Mouse (Mus musculus) limb, embryonic 12.5 days (tissue): Measurements from ENCODE around the gene Slc16a9. TPM values are rescaled to one million over a fixed set of nuclear protein-coding genes. Genes with fewer than 3 reads are reported as not detected.

Experiments
- ATAC-seq: fragments of 200-750 bp; cut with Nextera tagmentation; 2 replicates; pipeline ENCODE4 v1.8.0; 2017; ENCODE audit warnings: low read depth, moderate TSS enrichment; ENCODE audit not compliant: insufficient number of reproducible peaks, insufficient read depth, low FRiP score, low TSS enrichment
- H3K27ac ChIP-seq: fragments of 300-500 bp; sonication (generic); 2 replicates; pipeline ENCODE4 v1.5.1; 2016; ENCODE audit warnings: mild to moderate bottlenecking, moderate library complexity
- H3K27me3 ChIP-seq: fragments of 300-500 bp; sonication (generic); 2 replicates; pipeline ENCODE4 v1.6.1; 2016; ENCODE audit warnings: mild to moderate bottlenecking, moderate library complexity
- H3K36me3 ChIP-seq: fragments of 300-500 bp; sonication (generic); 2 replicates; pipeline ENCODE4 v1.6.1; 2016; ENCODE audit warnings: mild to moderate bottlenecking, moderate library complexity
- H3K4me1 ChIP-seq: fragments of 300-500 bp; sonication (generic); replicated peaks from 2 replicates; pipeline ENCODE4 v1.6.1; 2016
- H3K4me2 ChIP-seq: fragments of 300-500 bp; sonication (generic); 2 replicates; pipeline ENCODE4 v1.6.1; 2016; ENCODE audit warnings: mild to moderate bottlenecking, moderate library complexity
- H3K4me3 ChIP-seq: fragments of 300-500 bp; sonication (generic); replicated peaks from 2 replicates; pipeline ENCODE4 v1.5.1; 2016; ENCODE audit warnings: mild to moderate bottlenecking
- H3K9ac ChIP-seq: fragments of 300-500 bp; sonication (generic); replicated peaks from 2 replicates; pipeline ENCODE4 v1.6.1; 2016; ENCODE audit warnings: mild to moderate bottlenecking, moderate library complexity
- H3K9me3 ChIP-seq: fragments of 300-500 bp; sonication (generic); 2 replicates; pipeline ENCODE4 v1.6.1; 2016; ENCODE audit warnings: mild to moderate bottlenecking, moderate library complexity
- WGBS: fragments of 180-500 bp; shearing (Covaris S2); methylation state at CpG from one replicate; pipeline ENCODE4 v1.1.7; 2016; 5-methylcytosine and 5-hydroxymethylcytosine counted together
- polyA plus RNA-seq: library from polyadenylated mRNA; unstranded; fragments of >200 nt; fragmentation: Nextera tagmentation; extraction: Ambion mirVana; gene quantifications from 2 replicates; pipeline ENCODE4 v1.2.1, GENCODE M21; 2016

The Slc16a9 gene
- polyA plus RNA-seq, 1 experiment from 2014 or later = 0.75 TPM

DNA sequence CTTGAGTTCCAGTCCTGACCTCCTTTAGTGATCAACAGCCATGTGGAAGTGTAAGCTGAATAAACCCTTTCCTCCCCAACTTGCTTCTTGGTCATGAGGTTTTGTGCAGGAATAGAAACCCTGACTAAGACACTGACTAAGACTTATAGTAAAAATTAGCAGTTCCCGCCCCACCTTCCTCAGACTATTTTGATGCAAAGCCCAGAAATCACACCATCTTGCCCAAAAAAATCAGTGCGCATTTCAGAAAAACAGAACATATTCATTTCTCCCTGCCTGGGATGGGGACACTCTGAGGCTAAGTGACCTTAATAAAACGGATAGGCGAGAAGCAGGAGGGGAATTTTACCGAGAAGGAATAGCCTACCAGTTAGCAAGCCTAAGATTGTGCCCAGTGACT is 60.8 kb downstream of the Slc16a9 start:
- Histone ChIP-seq H3K4me3 (no peak overlapping the region), H3K36me3 (no peaks in the 10 kb centered on the region), H3K9me3 (no peaks in the 10 kb centered on the region), H3K9ac (no peak overlapping the region), H3K4me1 (no peaks in the 10 kb centered on the region), H3K27ac (no peak overlapping the region), H3K4me2 (no peak overlapping the region), H3K27me3 (no peaks in the 10 kb centered on the region)
- WGBS = 76% methylated on average over 5 of the region's 5 CpGs
- ATAC-seq = no peak

DNA sequence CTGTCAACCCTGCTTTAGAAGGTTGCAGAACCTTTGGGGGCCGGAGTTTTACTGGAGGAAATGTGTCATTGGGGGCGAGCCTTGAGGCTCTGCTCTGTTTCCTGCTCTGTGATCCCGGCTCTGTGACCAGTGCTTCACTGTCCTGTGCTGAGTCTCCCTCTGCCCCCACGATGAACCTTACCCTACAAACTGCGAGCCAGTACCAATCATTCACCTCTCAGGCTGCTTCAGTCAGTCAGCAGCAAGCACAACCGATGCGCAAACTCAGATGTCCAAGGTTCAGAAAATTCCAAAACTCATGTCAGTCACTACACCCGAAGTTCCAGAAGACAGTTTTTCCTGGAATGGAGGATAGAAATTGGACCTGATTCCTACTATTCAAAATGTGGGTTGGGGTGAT is 64.5 kb downstream of the Slc16a9 start:
- Histone ChIP-seq H3K4me3 (no peak overlapping the region), H3K9ac (no peak overlapping the region), H3K27ac (no peak overlapping the region), H3K36me3 (no peaks in the 10 kb centered on the region), H3K4me2 (no peak overlapping the region), H3K9me3 (no peaks in the 10 kb centered on the region), H3K27me3 (no peaks in the 10 kb centered on the region), H3K4me1 (no peaks in the 10 kb centered on the region)
- ATAC-seq = no peak
- 92% methylated on average over 8 of the region's 8 CpGs for WGBS

DNA sequence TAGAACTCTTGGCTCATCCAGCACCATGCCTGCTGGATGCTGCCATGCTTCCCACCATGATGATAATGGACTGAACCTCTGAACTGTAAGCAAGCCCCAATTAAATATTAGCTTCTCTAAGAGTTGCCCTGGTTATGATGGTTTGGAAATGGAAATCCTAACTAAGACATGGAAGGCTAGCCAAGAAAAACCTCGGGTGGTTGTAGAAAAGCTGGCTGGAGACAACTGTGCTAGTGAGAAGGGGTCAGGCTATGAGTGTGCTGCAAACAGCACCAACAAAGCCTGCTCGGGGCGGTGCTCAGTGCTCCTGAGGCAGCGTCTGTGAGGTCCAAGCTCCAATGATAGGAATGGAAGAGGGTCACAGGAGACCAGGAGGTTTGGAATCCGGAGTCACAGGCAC is 65.7 kb downstream of the Slc16a9 start:
- no peaks in the 10 kb centered on the region for H3K27me3 ChIP-seq
- H3K27ac ChIP-seq = no peak overlapping the region
- H3K4me3 ChIP-seq = no peak overlapping the region
- no peaks in the 10 kb centered on the region for H3K4me1 ChIP-seq
- 91% methylated on average over 5 of the region's 5 CpGs for WGBS
- no peak overlapping the region for H3K4me2 ChIP-seq
- no peak overlapping the region for H3K9ac ChIP-seq
- no peaks in the 10 kb centered on the region for H3K9me3 ChIP-seq
- no peaks in the 10 kb centered on the region for H3K36me3 ChIP-seq
- no peak for ATAC-seq

DNA sequence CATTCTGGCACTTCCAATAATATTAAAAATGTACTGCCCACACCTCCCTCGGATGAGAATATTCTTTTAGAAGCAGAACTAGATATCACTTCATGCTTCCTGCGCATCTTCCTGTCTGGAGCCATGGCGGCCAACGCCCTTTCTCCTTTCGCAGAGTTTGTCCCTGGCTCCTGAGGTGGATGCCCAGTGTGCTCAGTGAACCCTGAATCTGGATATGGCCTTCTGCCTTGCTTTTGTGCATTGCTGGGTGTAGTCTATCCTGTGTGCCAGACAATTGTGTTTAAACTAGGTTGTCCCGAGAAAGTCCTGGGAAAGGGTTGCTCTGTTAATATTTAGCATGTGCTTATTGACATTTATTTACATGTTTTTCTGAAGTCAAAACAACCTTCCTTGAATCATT is 71.0 kb downstream of the Slc16a9 start:
- no peaks in the 10 kb centered on the region for H3K4me1 ChIP-seq
- H3K4me2 ChIP-seq = no peak overlapping the region
- no peaks in the 10 kb centered on the region for H3K27me3 ChIP-seq
- 92% methylated on average over 6 of the region's 6 CpGs for WGBS
- no peak overlapping the region for H3K27ac ChIP-seq
- ATAC-seq = no peak
- H3K4me3 ChIP-seq = no peak overlapping the region
- H3K9me3 ChIP-seq = no peaks in the 10 kb centered on the region
- no peaks in the 10 kb centered on the region for H3K36me3 ChIP-seq
- no peak overlapping the region for H3K9ac ChIP-seq

DNA sequence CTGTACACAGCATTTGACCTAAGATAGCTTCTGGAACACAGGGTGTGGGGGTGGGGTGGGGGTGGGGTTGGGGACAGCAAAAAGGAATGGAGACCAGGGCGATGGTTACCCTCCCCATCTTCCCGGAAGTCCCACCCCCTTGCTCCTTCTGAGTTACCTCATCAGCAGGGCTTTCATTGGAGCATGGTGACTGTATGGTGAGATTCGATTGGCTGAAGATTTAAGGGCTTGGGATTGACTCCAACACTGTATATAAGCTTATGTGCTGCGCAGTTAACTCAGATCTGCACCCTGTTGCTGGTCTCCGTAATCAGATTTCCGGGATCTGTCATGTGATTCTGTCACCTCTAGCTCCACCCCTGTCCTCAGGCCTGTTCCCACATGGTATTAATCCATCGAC is 72.0 kb downstream of the Slc16a9 start:
- Histone ChIP-seq H3K4me1 (no peaks in the 10 kb centered on the region), H3K4me3 (no peak overlapping the region), H3K9ac (no peak overlapping the region), H3K4me2 (no peak overlapping the region), H3K27ac (no peak overlapping the region), H3K9me3 (no peaks in the 10 kb centered on the region), H3K27me3 (no peaks in the 10 kb centered on the region), H3K36me3 (no peaks in the 10 kb centered on the region)
- no peak for ATAC-seq
- WGBS = 81% methylated on average over 7 of the region's 7 CpGs

DNA sequence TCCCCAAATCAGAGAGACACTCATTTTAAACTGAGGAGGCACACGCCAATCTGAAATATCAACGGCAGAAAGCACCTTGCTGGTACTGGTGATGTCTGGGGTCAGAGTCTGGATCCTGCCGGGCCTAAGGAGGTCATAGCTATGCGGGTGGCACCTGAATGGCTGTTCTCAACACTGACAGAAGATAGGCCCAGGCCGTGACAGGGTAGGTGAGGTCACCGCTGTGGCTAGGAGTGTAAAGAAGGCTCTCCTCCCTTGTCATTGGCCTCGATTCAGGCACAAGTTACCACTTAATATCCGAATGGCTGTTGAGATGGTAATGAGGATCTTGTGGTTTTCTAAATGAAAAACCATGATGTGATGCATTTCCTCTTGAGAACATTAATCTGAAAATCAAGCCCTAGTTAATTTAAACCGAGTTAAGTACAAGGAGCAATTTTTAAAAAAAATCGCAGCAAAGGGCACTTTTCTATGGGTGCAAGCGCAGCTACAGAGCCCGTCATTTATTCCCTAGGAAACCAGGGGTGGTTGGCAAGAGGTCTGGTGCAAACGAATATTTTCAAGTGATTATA is 72.6 kb downstream of the Slc16a9 start:
- no peak for ATAC-seq
- H3K27ac ChIP-seq = no peak overlapping the region
- no peaks in the 10 kb centered on the region for H3K9me3 ChIP-seq
- H3K27me3 ChIP-seq = no peaks in the 10 kb centered on the region
- H3K36me3 ChIP-seq = no peaks in the 10 kb centered on the region
- H3K4me1 ChIP-seq = no peaks in the 10 kb centered on the region
- no peak overlapping the region for H3K4me2 ChIP-seq
- WGBS = 84% methylated on average over 13 of the region's 13 CpGs
- H3K4me3 ChIP-seq = no peak overlapping the region
- no peak overlapping the region for H3K9ac ChIP-seq

DNA sequence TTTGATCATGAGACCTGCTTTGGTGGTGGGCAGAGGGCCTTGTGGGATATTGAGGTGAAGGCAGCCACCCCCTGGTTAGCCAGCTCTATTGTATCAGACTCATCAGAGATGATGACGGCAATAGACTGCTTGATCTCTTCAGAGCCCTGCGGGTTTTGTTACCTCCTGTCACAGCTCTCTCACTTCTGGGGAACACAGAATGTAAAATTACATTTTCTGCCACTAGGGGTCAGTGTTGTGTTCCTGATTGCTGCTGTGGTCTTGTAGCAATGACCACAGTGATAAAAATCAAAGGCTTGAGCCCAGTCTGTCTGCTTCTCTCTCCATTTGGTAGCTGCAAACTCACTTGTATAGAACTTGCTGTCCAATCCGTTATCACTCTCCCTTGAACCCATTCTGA is 73.7 kb downstream of the Slc16a9 start:
- H3K4me3 ChIP-seq = no peak overlapping the region
- no peak overlapping the region for H3K27ac ChIP-seq
- H3K27me3 ChIP-seq = no peaks in the 10 kb centered on the region
- H3K36me3 ChIP-seq = no peaks in the 10 kb centered on the region
- ATAC-seq = no peak
- H3K9ac ChIP-seq = no peak overlapping the region
- H3K9me3 ChIP-seq = no peaks in the 10 kb centered on the region
- WGBS = 9% methylated on average over 3 of the region's 3 CpGs
- no peaks in the 10 kb centered on the region for H3K4me1 ChIP-seq
- H3K4me2 ChIP-seq = no peak overlapping the region

DNA sequence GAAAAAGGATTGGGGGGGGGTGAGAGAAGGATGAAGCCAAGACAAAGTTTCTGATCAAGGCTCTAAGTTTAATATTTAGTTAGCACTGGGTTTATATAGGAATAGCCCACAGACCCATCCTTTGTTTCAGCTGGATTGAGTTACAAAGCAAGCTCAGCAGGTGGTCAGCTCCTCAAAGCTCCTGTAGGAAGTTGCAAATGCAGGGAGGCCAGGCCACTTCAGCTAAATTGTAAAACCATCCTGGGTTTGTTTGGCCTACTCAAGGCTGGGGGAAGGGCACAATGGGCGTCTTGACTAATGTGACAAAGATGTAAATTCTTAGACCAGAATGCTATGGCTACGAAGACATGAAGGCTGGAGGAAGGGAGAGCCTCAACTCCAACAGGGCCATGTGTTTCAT is 80.6 kb downstream of the Slc16a9 start:
- no peak overlapping the region for H3K9ac ChIP-seq
- WGBS = 18% methylated on average over 2 of the region's 2 CpGs
- H3K4me2 ChIP-seq = no peak overlapping the region
- H3K4me3 ChIP-seq = no peak overlapping the region
- H3K9me3 ChIP-seq = 0 out of 2 replicates have a peak, but pooled peaks cover 3% of the 10 kb centered on the region
- no peak overlapping the region for H3K27ac ChIP-seq
- H3K4me1 ChIP-seq = peaks cover 4% of the 10 kb centered on the region; the same call in 1 of the 2 replicates
- no peaks in the 10 kb centered on the region for H3K27me3 ChIP-seq
- no peak for ATAC-seq
- H3K36me3 ChIP-seq = no peaks in the 10 kb centered on the region

DNA sequence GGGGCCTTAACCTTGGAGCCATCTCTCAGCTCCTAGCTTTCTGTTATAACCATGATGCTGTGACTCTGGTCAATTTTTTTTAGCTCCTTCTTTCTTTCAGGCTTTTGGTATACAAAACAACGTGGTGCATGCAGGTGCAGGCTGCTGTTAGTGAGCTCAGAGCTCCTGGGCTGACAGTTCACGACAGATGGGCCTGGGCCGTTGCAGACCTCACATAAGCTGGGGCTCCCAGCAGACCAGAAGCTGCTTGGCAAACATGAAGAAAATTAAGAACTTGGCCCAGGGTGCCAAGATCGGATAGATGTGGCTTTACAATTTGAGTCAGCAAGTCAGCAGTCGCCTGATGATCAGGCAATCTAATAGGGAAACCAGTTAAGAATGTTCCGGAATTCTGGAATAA is 82.4 kb downstream of the Slc16a9 start:
- Histone ChIP-seq H3K36me3 (no peaks in the 10 kb centered on the region), H3K4me3 (no peak overlapping the region), H3K9me3 (0 out of 2 replicates have a peak, but pooled peaks cover 3% of the 10 kb centered on the region), H3K4me1 (peaks cover 4% of the 10 kb centered on the region; the same call in 1 of the 2 replicates), H3K27ac (no peak overlapping the region), H3K4me2 (no peak overlapping the region), H3K27me3 (no peaks in the 10 kb centered on the region), H3K9ac (no peak overlapping the region)
- no peak for ATAC-seq
- 86% methylated on average over 6 of the region's 6 CpGs for WGBS

DNA sequence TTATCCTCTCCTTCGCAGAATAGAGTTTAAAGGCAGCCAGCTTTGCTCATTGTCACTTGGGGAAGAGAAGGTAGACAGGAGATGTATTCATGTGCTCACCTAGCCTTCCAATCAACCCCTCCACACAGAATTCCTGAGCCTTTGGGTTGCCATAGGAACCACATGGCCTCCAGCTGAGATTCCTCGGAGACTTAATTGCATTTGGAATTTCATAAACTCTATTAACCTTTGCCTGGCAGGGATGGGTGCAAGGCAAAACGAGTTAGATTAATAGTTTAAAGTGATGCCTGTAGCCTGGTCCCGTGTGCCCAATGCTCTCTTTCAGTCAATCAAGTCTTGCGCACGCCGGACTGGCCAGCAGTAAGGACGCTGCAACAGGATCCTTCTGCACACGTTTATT is 83.2 kb downstream of the Slc16a9 start:
- no peaks in the 10 kb centered on the region for H3K36me3 ChIP-seq
- ATAC-seq = no peak
- 0 out of 2 replicates have a peak, but pooled peaks cover 3% of the 10 kb centered on the region for H3K9me3 ChIP-seq
- H3K27ac ChIP-seq = no peak overlapping the region
- no peak overlapping the region for H3K9ac ChIP-seq
- no peak overlapping the region for H3K4me3 ChIP-seq
- peaks cover 4% of the 10 kb centered on the region; the same call in 1 of the 2 replicates for H3K4me1 ChIP-seq
- no peak overlapping the region for H3K4me2 ChIP-seq
- WGBS = 71% methylated on average over 9 of the region's 9 CpGs
- H3K27me3 ChIP-seq = no peaks in the 10 kb centered on the region
